Mouse (Mus musculus) left cerebral cortex, postnatal 10 days (tissue): ENCODE measurements around the gene Camk2g. TPM values are rescaled to one million over a fixed set of nuclear protein-coding genes. Genes with fewer than 3 reads are reported as not detected.
"Not testable (repeated sequence)": the region's sequence is repeated elsewhere in the genome, so short reads cannot be mapped to it uniquely, and the experiment has no call there.

Experiments
- DNase-seq, 2 experiments: peaks; one replicate each; pipeline ENCODE4 v3.0.0; 2021 to 2022; ENCODE audit warnings: low spot score in 2 of 2, mixed read lengths in 1 of 2; ENCODE audit errors: extremely low spot score in 1 of 2
- intact Hi-C: fragments of 180-260 bp; cut with DNase I; formaldehyde crosslinking; loops from one replicate; pipeline ENCODE4 v1.15.1; 2025
- total RNA-seq, 2 experiments: library from RNA; stranded (reverse); gene quantifications; 2 replicates each; pipeline ENCODE4 v1.2.3; 2021

Gene Camk2g
- total RNA-seq, 2 experiments from 2014 or later: 255 to 269 TPM

DNA sequence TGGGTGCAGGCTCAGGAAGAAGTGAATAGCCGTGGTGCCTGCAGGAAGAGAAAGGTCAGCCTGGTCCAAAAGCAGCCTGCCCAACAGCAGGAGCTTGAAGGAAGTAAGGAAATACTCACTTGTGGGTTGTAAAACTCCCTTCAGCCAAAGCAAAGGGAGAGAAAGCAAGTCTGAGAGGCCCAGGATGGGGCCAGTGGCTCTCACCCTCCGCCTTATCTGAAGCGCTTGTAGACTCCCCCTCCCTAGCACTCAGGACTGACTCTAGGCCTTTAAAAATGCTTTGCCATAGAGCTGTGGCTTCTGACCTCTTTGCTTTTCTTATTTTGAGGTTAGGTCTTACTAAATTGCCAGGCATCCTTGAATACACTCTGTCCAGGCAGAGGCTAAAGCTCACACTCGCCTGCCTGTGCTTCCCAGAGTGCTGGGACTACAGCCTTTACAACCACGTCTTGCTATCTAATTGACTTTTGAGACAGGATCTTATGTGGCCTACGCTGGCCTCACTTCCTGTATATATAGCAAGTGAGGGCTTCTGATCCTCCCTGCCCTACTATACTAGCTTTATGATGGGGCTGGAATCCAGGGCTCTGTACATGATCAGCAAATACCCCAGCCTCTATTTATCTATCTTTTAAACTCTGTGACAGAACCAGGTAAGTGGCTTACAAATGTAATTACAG lies 68.1 kb downstream of the Camk2g start:
- intact Hi-C loops: loop anchor here (10.0 kb wide), 1 partner anchor 289 kb away; no protein-coding TSS in a partner anchor
- DNase-seq: no peak

DNA sequence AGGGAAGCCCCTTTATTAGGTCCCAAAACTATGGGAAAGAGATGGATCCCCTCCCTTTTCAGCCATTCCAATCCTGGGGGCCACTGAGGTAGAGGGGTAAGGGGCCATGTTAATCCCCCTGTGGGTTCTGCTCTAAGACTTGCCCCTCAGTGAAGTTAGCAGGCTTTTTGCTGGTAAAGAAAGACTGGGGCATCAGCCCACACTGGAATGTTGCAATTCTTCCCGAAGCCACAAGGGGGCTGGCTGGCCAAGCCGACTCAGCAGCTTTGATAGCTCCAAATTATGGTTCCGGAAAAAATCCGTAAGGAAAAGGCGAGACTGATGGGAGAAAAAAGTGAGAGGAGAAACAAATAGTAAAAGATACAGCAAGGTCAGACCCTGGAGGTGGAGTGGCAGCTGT lies 69.8 kb downstream of the Camk2g start:
- intact Hi-C loops: loop anchor here (10.0 kb wide), 1 partner anchor 291 kb away; no protein-coding TSS in a partner anchor
- DNase-seq: peak; percentile 67 to 74

DNA sequence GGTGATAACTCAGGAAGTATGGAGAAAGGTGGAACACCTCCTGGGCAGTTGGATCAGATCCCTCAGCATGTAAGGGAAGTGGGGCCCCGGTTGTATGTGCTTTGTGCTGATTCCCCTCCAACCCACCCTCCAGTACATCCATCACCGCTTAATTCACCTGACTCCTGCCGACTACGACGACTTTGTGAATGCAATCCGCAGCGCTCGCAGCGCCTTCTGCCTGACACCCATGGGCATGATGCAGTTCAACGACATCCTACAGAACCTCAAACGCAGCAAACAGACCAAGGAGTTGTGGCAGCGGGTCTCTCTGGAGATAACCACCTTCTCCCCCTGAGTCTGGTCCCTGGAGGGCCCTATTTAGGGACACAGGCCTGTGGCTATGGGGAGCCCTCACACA lies 70.9 kb downstream of the Camk2g start:
- no peak for DNase-seq
- intact Hi-C loops: loop anchor here (10.0 kb wide), 1 partner anchor 292 kb away; no protein-coding TSS in a partner anchor

DNA sequence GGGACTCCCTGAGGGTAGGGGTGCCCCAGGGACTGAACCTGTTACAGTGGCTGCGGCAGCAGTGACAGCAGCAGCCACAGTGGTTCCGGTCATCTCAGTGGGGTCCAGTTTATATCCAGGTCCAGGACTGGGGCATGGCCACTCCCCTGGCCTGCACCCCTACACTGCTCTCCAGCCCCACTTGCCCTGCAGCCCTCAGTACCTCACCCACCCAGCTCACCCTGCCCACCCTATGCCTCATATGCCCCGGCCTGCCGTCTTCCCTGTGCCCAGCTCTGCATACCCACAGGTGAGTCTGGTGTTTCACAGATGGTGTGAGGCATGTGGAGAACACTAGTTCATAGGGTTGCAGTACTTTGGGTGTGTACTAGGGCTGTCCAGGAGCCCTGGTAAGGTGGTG lies 72.5 kb downstream of the Camk2g start:
- no peak for DNase-seq
- intact Hi-C loops: loop anchor here (10.0 kb wide), 1 partner anchor 293 kb away; no protein-coding TSS in a partner anchor

DNA sequence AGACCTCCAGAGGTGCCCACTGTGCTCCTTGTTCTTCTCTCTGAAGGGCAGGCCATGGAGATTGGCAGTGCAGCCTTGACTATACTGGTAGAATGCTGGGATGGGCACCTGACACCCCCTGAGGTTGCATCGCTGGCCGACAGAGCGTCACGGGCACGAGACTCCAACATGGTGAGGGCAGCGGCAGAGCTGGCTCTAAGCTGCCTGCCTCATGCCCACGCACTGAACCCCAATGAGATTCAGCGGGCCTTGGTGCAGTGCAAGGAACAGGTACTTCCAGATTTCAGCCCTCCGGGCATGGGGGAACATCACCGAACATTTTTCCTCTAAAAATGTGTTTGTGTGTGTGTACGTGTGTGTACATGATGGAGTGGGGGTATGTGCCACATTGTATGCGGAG lies 74.1 kb downstream of the Camk2g start:
- intact Hi-C loops: loop anchor here (10.0 kb wide), 1 partner anchor 295 kb away; no protein-coding TSS in a partner anchor
- DNase-seq: no peak

DNA sequence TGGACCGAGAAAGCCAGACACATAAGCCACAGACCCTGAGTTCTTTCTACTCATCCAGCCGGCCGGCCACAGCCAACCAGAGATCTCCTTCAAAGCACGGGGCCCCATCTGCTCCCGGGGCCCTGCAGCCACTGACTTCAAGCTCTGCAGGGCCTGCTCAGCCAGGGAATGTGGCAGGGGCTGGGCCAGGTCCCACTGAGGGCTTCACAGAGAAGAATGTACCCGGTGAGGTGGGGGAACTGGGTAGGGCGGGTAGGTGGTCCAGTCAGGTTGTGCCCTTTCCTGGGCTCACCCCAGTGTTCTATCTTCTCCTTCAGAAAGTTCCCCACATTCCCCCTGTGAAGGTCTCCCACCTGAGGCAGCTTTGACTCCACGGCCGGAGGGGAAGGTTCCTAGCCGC lies 75.4 kb downstream of the Camk2g start:
- DNase-seq: no peak
- intact Hi-C loops: no loop called here

DNA sequence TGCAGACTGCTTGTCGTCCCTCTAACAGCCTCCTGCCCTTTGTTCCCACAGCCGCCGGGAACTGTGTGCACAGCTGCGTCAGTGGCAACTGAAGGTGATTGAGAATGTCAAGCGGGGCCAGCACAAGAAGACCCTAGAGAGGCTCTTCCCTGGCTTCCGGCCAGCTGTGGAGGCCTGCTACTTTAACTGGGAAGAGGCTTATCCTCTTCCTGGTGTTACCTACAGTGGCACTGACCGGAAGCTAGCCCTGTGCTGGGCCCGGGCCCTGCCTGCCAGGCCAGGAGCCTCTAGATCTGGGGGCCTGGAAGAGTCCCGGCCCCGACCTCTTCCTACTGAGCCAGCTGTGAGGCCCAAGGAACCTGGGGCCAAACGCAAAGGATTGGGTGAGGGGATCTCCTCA lies 80.1 kb downstream of the Camk2g start:
- DNase-seq: no peak
- intact Hi-C loops: no loop called here

DNA sequence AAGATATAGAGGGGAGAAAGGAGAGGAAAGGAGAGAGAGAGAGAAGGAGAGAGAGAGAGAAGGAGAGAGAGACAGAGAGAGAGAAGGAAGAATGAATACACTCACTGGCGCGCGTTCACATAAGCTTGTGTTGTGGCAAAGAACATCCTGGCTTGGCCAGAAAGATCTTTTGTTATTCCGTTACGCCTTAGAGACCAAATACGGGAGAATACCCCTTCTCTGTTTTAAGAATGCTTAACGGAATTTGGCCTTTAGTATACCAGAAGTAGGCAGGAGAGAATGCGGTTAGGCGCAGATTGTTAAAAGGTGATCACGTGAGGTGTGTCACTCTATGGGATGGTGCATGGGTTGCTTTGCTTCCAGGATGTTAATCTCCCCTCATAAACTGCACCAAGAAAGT lies 85.6 kb downstream of the Camk2g start:
- no peak for DNase-seq
- intact Hi-C loops: no loop called here

DNA sequence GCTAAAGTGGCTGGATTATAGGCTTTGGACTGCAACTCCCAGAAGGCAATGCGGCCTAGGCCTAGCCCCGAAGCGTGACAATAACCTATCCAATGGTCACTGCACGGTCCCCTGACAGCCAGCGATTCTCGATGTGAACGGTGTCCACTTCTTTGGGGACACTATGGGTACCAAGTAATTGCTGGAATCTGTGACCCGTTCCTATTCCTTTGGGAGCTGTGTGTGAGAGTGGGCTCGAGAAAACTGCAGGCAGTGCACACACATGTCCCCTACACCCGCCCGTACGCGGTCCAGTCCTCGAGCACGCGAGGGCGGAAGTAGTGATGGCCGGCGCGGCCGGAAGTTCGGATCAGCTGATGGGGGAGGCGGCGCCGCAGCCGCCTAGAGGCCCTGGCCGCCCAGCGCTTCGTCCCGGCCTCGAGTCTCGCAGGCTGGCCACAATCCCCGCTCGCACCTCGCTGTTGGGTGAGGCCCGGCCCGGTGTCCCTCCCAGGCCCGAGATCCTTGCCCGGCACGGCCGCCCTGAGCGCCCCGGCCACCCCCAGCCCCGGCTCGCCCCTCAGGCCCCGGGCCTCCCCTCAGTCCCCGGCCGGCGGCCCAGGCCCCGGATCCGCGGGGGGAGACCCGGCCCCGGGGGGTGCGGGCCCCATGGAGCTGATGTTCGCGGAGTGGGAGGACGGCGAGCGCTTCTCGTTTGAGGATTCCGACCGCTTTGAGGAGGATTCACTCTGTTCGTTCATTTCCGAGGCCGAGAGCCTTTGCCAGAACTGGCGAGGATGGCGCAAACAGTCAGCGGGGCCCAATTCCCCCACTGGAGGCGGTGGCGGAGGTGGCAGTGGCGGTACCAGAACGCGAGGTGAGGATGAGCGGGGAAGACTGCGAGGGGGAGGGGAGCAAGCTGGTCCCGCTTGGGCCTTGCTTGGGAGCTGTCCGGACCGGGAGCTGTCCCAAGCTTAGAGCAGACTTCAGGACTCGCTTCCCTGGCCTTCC lies 86.4 kb downstream of the Camk2g start, which contains the start of gene Zswim8:
Zswim8 (plus strand) TSS at position 352 of the 990 bp plus-strand sequence.
- intact Hi-C loops: no loop called here
- DNase-seq: peak; percentile 87 to 93

DNA sequence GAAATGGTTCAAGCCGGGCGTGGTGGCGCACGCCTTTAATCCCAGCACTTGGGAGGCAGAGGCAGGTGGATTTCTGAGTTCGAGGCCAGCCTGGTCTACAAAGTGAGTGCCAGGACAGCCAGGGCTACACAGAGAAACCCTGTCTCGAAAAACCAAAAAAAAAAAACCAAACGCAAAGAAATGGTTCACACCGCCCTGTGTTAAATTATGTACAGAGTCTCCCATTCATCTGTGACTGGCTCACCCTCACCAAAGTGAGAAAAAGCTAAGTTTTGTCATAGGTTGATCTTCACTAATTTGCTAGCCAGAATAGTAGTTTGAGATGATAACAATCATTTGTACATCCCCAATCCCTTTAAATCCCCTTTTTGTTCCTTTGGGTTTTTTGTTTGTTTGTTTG lies 90.4 kb downstream of the Camk2g start:
- intact Hi-C loops, DNase-seq: not testable (repeated sequence)

DNA sequence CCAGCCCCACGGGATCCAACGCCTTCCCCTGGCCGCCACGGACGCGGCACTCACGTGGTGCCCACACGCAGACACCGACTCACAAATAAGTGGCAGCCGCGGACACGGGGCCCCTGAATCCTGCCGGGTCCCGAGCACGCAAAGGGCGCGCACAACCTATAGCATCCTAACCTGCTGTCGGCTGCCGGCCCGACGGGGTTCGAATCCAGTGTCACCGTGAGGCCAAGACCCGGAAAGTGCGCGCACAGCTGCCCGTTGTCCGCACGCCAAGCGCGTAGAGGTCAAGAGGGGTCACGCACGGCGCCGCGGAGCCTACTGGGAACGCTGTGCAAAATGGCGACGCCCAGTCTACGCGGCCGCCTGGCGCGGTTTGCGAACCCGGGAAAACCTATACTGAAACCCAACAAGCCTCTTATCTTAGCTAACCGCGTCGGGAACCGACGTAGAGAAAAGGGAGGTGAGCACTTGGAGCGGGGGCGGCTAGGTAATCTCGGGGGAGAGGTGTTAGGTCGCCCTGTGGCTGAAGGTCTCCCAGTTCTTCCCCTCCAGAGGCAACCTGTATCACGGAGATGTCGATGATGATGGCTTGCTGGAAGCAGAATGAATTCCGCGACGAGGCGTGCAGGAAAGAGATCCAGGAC lies 91.0 kb downstream of the Camk2g start, which contains the start of gene Chchd1:
Chchd1 (plus strand) TSS at position 266 of the 641 bp plus-strand sequence.
- peak; percentile 85 to 95 for DNase-seq
- intact Hi-C loops: no loop called here

DNA sequence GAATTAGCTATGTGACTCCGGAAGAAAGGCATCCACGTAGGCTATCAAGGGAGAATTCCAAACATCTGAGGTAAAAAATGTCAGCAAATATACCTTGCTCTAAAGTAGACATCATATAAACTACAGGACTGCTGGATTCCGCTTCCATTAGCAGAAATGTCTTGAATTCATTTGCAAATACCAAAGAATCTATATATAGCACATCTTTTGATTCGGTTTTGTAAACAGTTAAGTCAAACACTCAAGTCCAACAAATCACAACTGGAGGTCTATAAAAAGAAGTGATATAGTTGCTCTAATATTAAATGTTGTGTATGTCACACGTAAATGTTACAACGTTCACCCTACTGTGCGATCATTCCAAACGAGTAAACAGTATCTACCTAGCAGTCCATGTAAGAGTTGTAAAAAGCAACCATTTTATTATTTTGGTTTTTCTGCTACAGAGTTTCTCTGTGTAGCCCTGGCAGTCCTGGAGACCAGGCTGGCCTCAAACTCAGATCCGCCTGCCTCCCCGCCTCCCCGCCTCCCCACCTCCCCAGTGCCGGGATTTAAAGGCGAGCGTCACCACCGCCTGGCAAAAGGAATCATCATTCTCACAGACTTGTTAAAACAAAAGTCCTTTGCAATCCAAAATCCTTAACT lies 91.7 kb downstream of the Camk2g start:
- intact Hi-C loops: no loop called here
- no peak for DNase-seq

DNA sequence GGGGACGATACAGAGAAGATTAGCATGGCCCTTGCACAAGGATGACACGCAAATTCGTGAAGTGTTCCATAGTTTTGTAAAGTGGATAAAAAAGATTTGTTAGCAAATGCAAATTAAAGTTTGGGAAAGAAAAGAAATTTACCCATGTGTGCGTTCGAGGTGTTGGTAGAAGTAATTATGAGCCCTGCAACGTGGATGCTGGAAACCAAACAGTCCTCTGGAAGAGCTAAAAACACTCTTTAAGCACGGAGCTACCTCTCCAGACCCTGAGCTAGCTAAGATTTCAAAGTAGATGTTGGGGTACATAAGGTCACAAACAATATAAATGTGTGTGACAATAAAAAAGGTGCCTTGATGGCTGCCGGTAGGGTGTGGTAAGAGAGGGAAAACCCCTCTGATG lies 92.3 kb downstream of the Camk2g start:
- no peak for DNase-seq
- intact Hi-C loops: no loop called here

DNA sequence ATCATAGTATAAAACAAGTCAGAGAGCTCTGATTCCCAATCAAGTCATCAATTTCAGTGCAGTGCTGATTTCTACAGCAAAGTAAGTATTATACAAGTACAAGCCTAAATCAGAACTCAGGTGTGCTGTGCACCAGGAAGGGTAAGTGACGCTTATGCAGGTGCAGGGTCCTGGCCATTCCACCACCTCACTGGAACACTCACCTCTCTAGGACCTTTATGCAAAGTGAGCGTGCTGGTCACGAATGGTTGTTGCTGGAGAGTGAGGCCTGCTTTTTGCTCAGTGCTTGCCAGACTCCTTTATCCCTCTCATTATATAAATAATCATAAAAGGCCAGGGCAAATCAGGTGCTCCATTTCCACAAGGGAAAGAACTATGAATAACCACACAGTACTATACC lies 93.5 kb downstream of the Camk2g start:
- intact Hi-C loops: no loop called here
- no peak for DNase-seq

DNA sequence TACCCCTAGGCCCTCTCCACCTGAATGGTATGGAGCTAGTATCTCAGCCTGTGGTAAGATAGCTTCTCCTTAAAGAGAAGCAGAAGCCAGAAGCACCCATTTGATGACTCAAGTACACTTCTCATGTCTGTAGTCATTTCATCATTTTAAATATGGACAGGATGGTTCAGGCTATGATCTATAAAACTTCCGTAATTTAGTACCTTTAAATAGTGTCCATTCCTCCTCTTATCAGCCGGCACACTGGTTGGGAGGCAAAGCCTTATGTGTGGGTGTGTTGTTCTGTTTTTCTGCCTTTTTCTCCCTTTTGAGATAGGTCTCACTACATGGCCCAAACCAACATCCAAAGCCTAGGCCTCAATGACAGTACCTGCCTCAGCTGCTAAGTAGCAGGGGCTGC lies 95.4 kb downstream of the Camk2g start:
- intact Hi-C loops: no loop called here
- no peak for DNase-seq

DNA sequence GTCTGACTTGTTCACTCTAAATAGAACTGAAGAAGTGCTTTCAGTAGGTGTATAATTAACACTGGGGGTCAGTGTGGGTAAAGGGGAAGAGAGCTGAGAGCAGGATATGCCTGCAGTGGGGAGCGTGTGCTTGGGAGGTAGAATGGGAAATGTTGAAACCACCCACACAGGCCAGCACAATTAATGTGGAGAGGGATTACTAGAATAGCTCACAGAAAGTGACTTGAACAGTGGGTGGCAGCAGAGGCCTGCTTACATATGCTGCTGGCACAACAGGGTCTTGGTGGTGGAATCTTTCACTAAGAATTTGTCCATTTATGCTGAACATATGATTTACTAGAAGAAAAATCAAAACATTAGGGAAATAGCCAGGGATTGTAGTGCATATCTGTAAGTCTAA lies 96.9 kb downstream of the Camk2g start:
- intact Hi-C loops: no loop called here
- peak; percentile 43 to 69 for DNase-seq

DNA sequence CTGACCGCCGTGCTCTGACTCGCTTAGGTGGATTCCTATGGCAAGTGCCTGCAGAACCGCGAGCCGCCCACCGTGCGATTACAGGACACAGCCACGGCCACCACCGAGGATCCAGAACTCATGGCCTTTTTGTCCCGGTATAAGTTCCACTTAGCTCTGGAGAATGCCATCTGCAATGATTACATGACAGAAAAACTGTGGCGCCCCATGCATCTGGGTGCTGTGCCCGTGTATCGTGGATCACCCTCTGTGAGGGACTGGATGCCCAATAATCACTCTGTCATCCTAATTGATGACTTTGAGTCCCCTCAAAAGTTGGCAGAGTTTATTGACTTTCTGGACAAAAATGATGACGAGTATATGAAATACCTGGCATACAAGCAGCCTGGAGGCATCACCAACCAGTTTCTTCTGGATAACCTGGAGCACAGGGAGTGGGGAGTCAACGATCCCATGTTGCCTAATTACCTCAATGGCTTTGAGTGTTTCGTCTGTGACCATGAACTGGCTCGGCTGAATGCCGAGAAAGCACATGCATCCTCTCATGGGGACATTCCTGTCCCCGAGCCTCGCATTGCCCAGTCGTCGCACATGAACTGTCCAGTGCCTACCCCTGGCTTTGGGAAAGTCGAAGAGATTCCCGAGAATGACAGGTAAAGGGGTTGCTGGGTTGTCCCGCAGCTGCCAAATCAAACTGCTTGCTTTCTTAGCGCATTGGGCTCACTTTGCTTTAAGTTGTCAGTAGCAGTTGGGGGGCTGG lies 97.9 kb downstream of the Camk2g start:
- intact Hi-C loops: no loop called here
- no peak for DNase-seq
